Mouse (Mus musculus): Measurements from ENCODE around the gene Oxsr1. TPM values are rescaled to one million over a fixed set of nuclear protein-coding genes. Genes with fewer than 3 reads are reported as not detected.

The Oxsr1 gene
- total and polyA plus RNA-seq, 2 experiments = 8.6 to 15.6 TPM

DNA sequence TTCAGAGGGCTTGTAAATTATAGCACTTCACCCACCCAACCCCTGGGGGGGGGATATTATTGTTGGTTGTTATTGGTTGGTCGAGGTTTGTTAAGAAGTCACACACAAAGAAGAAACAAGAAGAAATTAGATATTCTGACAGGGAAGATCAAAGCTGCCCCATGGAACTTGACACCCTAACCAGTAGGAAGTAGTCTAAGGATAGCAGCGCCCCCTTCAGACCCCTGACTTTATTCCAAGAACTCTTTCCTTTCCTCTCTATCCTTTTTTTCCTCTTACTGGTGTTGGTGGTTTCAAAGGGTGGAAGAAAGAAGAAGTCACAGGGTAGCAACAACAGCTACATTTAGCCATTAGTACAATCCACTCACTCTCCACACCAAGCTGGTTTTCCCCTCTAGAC is 68.0 kb downstream of the Oxsr1 start:
- Histone ChIP-seq H3K36me3 (ENCODE audit: control insufficient read depth, insufficient read depth, low read length) (peaks cover 46% of the 10 kb centered on the region), H3K27ac (replicated peaks; ENCODE audit: insufficient read depth, low read depth, low read length) (no peak overlapping the region), H3K9ac (ENCODE audit: low read depth, low read length) (no peak overlapping the region), H3K4me3 (ENCODE audit: insufficient read depth, low read depth, low read length) (no peak overlapping the region), H3K4me1 (ENCODE audit: control insufficient read depth, insufficient read depth, low read length) (no peaks in the 10 kb centered on the region), H3K79me2 (ENCODE audit: control insufficient read depth, insufficient read depth, low read length) (no peaks in the 10 kb centered on the region), H3K27me3 (ENCODE audit: control insufficient read depth, insufficient read depth, low read length) (no peaks in the 10 kb centered on the region)
- TF ChIP-seq CTCF (IDR thresholded peaks at IDR 0.05; ENCODE audit: low read depth, low read length) (no peak), POLR2A (IDR thresholded peaks at IDR 0.05; ENCODE audit: extremely low read depth, insufficient read depth, low read length) (no peak)
- WGBS = 82% methylated on average over 2 of the region's 2 CpGs
- no peak for DNase-seq (ENCODE audit: extremely low read depth, low read depth, low spot score)

DNA sequence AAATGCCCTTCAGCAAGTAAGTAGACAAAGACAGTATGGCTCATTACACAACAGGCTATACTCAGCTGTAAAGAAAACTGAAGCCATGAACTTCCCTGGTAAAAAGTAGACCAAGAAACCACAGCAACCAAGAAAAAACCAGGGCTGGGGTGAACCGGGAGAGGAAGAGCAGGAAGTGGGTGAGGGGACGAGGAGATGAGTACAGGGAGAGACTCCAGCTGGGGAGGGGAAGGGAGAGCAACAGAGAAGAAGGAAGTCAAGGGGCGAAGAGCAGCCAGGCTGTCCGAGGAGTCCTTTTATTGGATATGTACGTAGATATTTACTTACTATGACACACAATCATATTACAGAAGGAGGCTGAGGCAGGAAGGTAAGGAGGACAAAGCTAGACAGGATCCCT is 74.2 kb downstream of the Oxsr1 start:
- Histone ChIP-seq H3K27me3 (ENCODE audit: control insufficient read depth, insufficient read depth, low read length) (no peaks in the 10 kb centered on the region), H3K36me3 (ENCODE audit: control insufficient read depth, insufficient read depth, low read length) (peaks cover 20% of the 10 kb centered on the region), H3K79me2 (ENCODE audit: control insufficient read depth, insufficient read depth, low read length) (no peaks in the 10 kb centered on the region), H3K4me1 (ENCODE audit: control insufficient read depth, insufficient read depth, low read length) (peaks cover 2% of the 10 kb centered on the region; the same call in 1 of the 2 replicates), H3K27ac (replicated peaks; ENCODE audit: insufficient read depth, low read depth, low read length) (no peak overlapping the region), H3K4me3 (ENCODE audit: insufficient read depth, low read depth, low read length) (no peak overlapping the region), H3K9ac (ENCODE audit: low read depth, low read length) (no peak overlapping the region)
- WGBS = 82% methylated on average over 5 of the region's 5 CpGs
- DNase-seq (ENCODE audit: extremely low read depth, low read depth, low spot score) = no peak
- TF ChIP-seq POLR2A (IDR thresholded peaks at IDR 0.05; ENCODE audit: extremely low read depth, insufficient read depth, low read length) = no peak
- TF ChIP-seq CTCF (IDR thresholded peaks at IDR 0.05; ENCODE audit: low read depth, low read length) = no peak

DNA sequence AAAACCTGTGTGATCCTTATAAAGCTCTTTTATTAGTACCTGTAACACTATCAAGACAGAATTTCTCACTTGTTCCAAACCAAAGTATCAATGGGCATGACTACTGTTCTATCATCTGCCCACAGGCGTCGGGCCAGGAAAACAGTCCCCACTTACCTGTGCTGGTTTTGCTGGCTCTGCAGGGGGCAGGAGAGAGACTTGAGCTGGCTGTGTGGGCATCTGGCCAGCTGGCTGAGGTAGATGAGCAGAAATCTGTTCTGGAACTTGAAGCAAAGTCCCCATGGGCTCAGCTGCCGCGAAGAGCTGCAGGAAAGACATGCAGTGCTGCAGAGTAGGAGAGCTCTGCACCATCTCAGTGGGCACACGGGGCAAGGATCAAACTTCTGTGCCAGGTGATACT is 75.4 kb downstream of the Oxsr1 start:
- peak; percentile 69 for TF ChIP-seq CTCF (IDR thresholded peaks at IDR 0.05; ENCODE audit: low read depth, low read length)
- TF ChIP-seq POLR2A (IDR thresholded peaks at IDR 0.05; ENCODE audit: extremely low read depth, insufficient read depth, low read length) = no peak
- no peak overlapping the region for H3K27ac ChIP-seq (replicated peaks; ENCODE audit: insufficient read depth, low read depth, low read length)
- H3K36me3 ChIP-seq (ENCODE audit: control insufficient read depth, insufficient read depth, low read length) = peaks cover 24% of the 10 kb centered on the region
- WGBS = 36% methylated on average over 5 of the region's 5 CpGs
- peaks cover 2% of the 10 kb centered on the region; the same call in 1 of the 2 replicates for H3K4me1 ChIP-seq (ENCODE audit: control insufficient read depth, insufficient read depth, low read length)
- no peaks in the 10 kb centered on the region for H3K79me2 ChIP-seq (ENCODE audit: control insufficient read depth, insufficient read depth, low read length)
- peak; percentile 82 for DNase-seq (ENCODE audit: extremely low read depth, low read depth, low spot score)
- no peaks in the 10 kb centered on the region for H3K27me3 ChIP-seq (ENCODE audit: control insufficient read depth, insufficient read depth, low read length)
- H3K9ac ChIP-seq (ENCODE audit: low read depth, low read length) = no peak overlapping the region
- no peak overlapping the region for H3K4me3 ChIP-seq (ENCODE audit: insufficient read depth, low read depth, low read length)

DNA sequence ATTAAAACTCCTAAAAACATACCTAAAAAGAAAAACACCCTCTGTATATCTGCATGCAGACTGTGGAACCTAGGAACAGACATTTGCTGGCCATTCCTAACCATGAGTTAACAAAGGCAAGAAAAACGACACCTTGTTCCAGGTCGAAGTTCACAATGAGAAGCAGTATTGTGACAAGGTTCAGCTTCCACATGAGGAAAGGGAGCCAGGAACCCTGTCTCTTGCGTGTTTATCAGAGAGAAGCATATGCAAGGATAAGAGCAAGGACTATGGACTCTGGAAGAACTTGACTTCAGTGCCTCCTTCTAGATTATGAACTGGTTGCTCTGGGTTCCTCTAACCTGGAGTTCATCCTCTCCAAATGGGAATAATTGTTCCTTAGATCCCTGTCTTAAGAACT is 78.2 kb downstream of the Oxsr1 start:
- Histone ChIP-seq H3K4me3 (ENCODE audit: insufficient read depth, low read depth, low read length) (no peak overlapping the region), H3K36me3 (ENCODE audit: control insufficient read depth, insufficient read depth, low read length) (peaks cover 26% of the 10 kb centered on the region), H3K27ac (replicated peaks; ENCODE audit: insufficient read depth, low read depth, low read length) (no peak overlapping the region), H3K4me1 (ENCODE audit: control insufficient read depth, insufficient read depth, low read length) (peaks cover 2% of the 10 kb centered on the region; the same call in 1 of the 2 replicates), H3K79me2 (ENCODE audit: control insufficient read depth, insufficient read depth, low read length) (no peaks in the 10 kb centered on the region), H3K27me3 (ENCODE audit: control insufficient read depth, insufficient read depth, low read length) (no peaks in the 10 kb centered on the region), H3K9ac (ENCODE audit: low read depth, low read length) (no peak overlapping the region)
- WGBS = 30% methylated on average over 3 of the region's 3 CpGs
- peak; percentile 89 for DNase-seq (ENCODE audit: extremely low read depth, low read depth, low spot score)
- TF ChIP-seq POLR2A (IDR thresholded peaks at IDR 0.05; ENCODE audit: extremely low read depth, insufficient read depth, low read length) = no peak
- TF ChIP-seq CTCF (IDR thresholded peaks at IDR 0.05; ENCODE audit: low read depth, low read length) = no peak

DNA sequence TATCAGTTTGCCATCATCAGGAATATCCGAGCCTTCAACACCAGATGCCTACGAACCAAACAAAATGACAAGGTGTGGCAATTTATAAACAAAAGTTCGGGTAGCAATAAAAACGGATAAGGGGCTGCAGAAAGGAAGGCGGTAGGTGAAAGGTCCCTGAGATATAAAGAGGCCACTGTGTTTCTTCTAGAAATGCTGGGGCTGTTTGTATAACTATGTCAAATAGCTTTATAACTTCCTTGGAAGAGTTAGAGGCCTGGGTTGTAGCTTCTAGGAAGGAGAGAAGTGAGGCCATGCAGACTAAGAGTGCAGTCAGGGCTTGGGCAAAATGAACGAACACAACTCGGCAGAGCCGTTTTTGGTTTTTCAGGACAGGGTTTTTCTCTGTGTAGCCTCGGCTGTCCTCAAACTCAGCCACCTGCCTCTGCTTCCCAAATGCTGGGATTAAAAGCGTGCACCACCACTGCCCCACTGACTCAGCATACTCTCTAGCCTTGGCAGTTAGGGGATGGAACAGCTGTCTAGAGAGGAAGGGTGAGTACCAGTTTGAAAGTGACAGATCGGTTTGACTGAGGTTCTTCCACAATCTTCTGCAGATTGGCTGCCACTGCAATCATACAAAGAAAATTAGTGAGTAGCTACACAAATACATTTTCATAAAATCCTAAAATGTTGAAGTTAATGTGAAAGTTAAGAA is 80.9 kb downstream of the Oxsr1 start:
- 91% methylated on average over 11 of the region's 11 CpGs for WGBS
- H3K79me2 ChIP-seq (ENCODE audit: control insufficient read depth, insufficient read depth, low read length) = no peaks in the 10 kb centered on the region
- no peak overlapping the region for H3K9ac ChIP-seq (ENCODE audit: low read depth, low read length)
- no peak overlapping the region for H3K4me3 ChIP-seq (ENCODE audit: insufficient read depth, low read depth, low read length)
- no peak overlapping the region for H3K27ac ChIP-seq (replicated peaks; ENCODE audit: insufficient read depth, low read depth, low read length)
- peaks cover 26% of the 10 kb centered on the region for H3K36me3 ChIP-seq (ENCODE audit: control insufficient read depth, insufficient read depth, low read length)
- TF ChIP-seq POLR2A (IDR thresholded peaks at IDR 0.05; ENCODE audit: extremely low read depth, insufficient read depth, low read length) (no peak), CTCF (IDR thresholded peaks at IDR 0.05; ENCODE audit: low read depth, low read length) (no peak)
- no peaks in the 10 kb centered on the region for H3K4me1 ChIP-seq (ENCODE audit: control insufficient read depth, insufficient read depth, low read length)
- DNase-seq (ENCODE audit: extremely low read depth, low read depth, low spot score) = no peak
- no peaks in the 10 kb centered on the region for H3K27me3 ChIP-seq (ENCODE audit: control insufficient read depth, insufficient read depth, low read length)

DNA sequence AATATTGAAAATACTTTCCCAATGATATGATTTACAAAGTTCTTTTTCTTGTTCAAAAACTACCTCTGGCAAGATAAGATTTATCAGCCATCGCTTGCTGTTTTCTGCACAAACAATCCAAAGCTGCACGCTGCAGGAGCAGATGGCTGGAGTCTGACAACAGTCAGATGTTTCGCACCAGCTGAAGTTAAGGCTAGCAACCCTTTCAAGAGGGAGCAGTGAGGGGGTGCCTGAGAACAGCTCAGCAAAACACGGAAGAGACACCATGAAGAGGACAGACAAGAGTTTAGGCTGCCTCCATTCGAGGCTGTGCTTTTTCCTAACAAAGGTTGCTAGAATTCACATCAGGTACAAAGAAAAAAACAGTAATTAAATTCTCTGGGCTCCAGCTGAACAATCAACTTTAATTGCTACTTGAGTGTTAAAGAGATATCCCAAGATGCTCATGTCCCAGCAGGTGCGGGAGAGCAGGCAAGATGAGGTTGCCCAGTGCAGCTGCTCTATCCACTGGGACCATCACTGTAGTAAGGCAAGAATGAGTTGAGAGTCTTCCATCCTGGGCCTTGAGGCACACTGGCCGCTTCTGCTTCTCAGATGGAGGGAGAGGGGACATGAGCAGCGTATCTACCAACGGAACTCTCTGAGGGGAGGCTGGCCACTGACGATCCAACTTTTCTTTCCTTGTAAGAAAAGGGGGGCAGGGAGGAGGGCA is 81.8 kb downstream of the Oxsr1 start:
- H3K79me2 ChIP-seq (ENCODE audit: control insufficient read depth, insufficient read depth, low read length) = no peaks in the 10 kb centered on the region
- WGBS = 96% methylated on average over 10 of the region's 10 CpGs
- H3K4me3 ChIP-seq (ENCODE audit: insufficient read depth, low read depth, low read length) = no peak overlapping the region
- H3K9ac ChIP-seq (ENCODE audit: low read depth, low read length) = no peak overlapping the region
- H3K27ac ChIP-seq (replicated peaks; ENCODE audit: insufficient read depth, low read depth, low read length) = no peak overlapping the region
- H3K27me3 ChIP-seq (ENCODE audit: control insufficient read depth, insufficient read depth, low read length) = no peaks in the 10 kb centered on the region
- H3K4me1 ChIP-seq (ENCODE audit: control insufficient read depth, insufficient read depth, low read length) = no peaks in the 10 kb centered on the region
- DNase-seq (ENCODE audit: extremely low read depth, low read depth, low spot score) = no peak
- peaks cover 23% of the 10 kb centered on the region for H3K36me3 ChIP-seq (ENCODE audit: control insufficient read depth, insufficient read depth, low read length)
- no peak for TF ChIP-seq CTCF (IDR thresholded peaks at IDR 0.05; ENCODE audit: low read depth, low read length)
- TF ChIP-seq POLR2A (IDR thresholded peaks at IDR 0.05; ENCODE audit: extremely low read depth, insufficient read depth, low read length) = no peak
